Mouse (Mus musculus): ENCODE data around the gene Cryl1.

Gene Cryl1

GRCm38 (mm10) chr14:57372348-57373102 lies 25.8 kb downstream of the Cryl1 start:
- DNase-seq = peak; percentile 85

- DNase-seq = no peak
These were observed 31.0 kb downstream of the Cryl1 start for GRCm38 (mm10) chr14:57367327-57367726.

GRCm38 (mm10) chr14:57366724-57367123 lies 31.6 kb downstream of the Cryl1 start:
- no peak for DNase-seq

- no peak for DNase-seq
These were observed 33.0 kb downstream of the Cryl1 start for GRCm38 (mm10) chr14:57365341-57365740.

GRCm38 (mm10) chr14:57363833-57364232 lies 34.5 kb downstream of the Cryl1 start:
- DNase-seq = no peak

GRCm38 (mm10) chr14:57362726-57363660 lies 35.3 kb downstream of the Cryl1 start:
- DNase-seq = peak; percentile 85

GRCm38 (mm10) chr14:57357030-57357429 lies 41.3 kb downstream of the Cryl1 start:
- DNase-seq = no peak

- DNase-seq = no peak
These were observed 46.7 kb downstream of the Cryl1 start for GRCm38 (mm10) chr14:57351521-57352235.

GRCm38 (mm10) chr14:57349955-57350354 lies 48.4 kb downstream of the Cryl1 start:
- DNase-seq = no peak

GRCm38 (mm10) chr14:57348155-57348554 lies 50.2 kb downstream of the Cryl1 start:
- DNase-seq = no peak

- no peak for DNase-seq
These were observed 52.2 kb downstream of the Cryl1 start for GRCm38 (mm10) chr14:57346135-57346534.

GRCm38 (mm10) chr14:57344781-57345492 lies 53.4 kb downstream of the Cryl1 start:
- peak; percentile 49 for DNase-seq

GRCm38 (mm10) chr14:57343057-57343750 lies 55.1 kb downstream of the Cryl1 start:
- no peak for DNase-seq

GRCm38 (mm10) chr14:57342316-57343055 lies 55.8 kb downstream of the Cryl1 start:
- no peak for DNase-seq

GRCm38 (mm10) chr14:57338666-57339065 lies 59.7 kb downstream of the Cryl1 start:
- DNase-seq = no peak

- no peak for DNase-seq
These were observed 63.5 kb downstream of the Cryl1 start for GRCm38 (mm10) chr14:57334833-57335232.

GRCm38 (mm10) chr14:57332503-57332902 lies 65.8 kb downstream of the Cryl1 start:
- no peak for DNase-seq

GRCm38 (mm10) chr14:57331097-57331496 lies 67.2 kb downstream of the Cryl1 start:
- DNase-seq = no peak

- no peak for DNase-seq
These were observed 68.7 kb downstream of the Cryl1 start for GRCm38 (mm10) chr14:57329600-57329999.

GRCm38 (mm10) chr14:57326771-57327170 lies 71.6 kb downstream of the Cryl1 start:
- DNase-seq = no peak

GRCm38 (mm10) chr14:57318812-57319211 lies 79.5 kb downstream of the Cryl1 start:
- DNase-seq = no peak

Measured in lung, postnatal 10 days (tissue).